Mouse (Mus musculus) 3134 (cell line): ENCODE measurements around the gene Med24.

Experiments
- DNase-seq: peaks from one replicate; pipeline ENCODE4 v3.0.0-alpha.2; 2011; ENCODE audit warnings: low spot score; ENCODE audit not compliant: insufficient read length; ENCODE audit errors: extremely low read depth

The Med24 gene

DNA sequence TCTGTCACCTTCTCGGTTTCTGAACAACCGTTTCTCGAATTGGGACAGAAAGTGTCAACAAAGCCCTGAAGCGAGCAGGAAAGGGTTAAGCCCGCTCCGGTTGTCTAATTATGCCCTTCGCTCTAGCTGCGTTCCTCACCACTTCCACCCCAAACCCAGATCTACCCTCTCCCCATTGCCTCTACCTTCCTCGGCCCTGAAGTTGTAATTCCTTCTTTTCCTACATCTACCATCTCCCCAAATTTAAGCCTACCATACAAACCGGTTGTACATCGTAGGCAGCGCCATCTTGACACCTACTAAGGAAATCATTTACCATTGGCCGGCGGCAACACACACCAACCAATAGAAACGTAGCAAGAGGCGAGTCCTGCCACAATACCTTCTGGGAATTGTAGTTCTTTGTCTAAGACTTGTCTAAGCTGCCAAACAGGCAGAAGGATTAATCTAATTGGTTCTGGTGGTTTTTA is at the start of gene Med24:
TSS of gene Med24 (minus strand) at position 317 of the 470 bp plus-strand sequence.
- DNase-seq: peak; percentile 72

DNA sequence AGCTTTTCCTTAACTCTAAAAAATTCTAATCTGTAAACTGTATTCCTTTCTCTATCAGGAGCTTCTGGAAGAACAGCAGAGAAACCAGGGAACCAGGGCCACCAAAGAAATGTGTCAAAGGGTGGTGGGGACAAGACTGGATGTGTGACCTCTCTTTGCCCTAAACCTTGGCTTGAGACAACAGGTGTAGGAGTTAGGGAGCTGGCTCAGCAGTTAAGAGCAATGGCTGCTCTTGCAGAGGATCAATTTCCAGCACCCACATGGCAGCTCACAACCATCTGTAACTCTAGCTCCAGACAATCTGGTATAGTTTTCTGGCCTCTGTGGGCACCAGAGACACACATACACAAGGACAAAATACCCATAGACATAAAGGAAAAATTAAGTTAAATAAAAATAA is 48.7 kb upstream of the Med24 start:
- DNase-seq: no peak

DNA sequence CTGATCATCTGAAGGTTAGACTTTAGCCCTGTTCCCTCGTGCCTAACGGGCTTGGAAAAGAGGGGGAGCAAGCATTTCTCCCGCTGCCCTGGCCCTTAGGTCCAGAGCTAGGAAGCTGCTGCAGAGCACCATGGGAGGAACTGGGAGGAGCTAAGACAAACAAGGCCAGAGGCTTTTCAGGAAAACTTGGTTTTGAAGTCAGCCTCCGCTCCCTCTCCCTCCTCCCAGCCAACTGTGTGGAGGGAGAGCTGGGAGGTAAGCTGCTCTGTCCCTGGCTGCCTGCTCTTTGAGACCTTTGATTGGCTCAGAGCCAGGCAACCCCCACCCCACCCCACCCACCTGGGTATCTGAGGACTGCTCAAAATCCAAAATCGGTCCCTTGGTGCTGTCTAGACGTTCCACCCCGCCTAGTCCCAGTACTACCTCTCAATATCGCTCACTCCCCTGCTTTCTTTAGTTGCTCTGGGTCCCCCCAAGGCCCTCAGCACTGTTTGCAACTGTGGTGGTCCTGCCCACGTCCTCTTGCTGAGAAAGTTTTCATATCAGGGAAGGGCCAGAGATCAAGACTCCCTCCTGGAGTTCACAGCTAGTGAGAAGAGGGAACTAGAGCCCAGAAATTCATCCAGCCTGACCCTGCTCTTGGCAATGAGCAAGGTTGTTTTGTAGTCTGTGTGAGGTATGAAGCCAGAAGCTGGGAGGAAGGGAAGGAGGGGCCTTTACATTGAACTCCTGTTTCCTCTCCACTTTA is 47.8 kb upstream of the Med24 start:
- DNase-seq: no peak

DNA sequence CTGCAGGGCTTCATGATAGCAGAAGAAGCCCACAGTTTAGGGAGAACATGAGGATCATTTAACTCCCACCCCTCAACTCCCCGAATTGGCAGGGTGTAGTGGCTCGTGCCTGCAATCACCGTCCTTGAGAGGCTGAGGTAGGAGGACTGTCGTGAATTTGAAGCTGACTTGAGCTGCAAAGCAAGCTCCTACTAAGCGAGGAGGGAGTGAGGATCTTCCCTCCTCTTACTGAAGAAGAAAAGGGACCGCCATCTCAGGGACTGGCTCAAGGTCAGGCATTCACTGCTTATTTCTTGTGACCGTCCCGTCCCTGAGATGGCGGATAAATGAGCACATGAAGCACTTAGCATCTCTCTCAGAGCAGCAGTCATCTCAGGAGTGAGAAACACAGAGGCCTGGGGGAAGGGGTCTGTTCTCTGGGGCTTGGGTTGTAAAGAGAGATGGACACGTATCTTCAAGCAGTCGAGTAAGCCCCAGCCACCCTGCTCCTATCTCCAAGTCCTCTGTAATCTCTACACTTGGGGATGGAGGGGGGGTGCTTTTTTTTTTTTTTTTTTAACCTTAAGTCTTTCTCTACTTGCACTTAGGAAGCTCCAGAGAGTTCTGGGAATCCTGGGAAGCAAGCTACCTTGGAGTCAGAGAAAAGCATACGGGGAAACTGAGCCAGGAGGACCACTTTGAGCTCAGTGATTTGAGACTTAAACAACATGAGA is 47.0 kb upstream of the Med24 start:
- DNase-seq: no peak

DNA sequence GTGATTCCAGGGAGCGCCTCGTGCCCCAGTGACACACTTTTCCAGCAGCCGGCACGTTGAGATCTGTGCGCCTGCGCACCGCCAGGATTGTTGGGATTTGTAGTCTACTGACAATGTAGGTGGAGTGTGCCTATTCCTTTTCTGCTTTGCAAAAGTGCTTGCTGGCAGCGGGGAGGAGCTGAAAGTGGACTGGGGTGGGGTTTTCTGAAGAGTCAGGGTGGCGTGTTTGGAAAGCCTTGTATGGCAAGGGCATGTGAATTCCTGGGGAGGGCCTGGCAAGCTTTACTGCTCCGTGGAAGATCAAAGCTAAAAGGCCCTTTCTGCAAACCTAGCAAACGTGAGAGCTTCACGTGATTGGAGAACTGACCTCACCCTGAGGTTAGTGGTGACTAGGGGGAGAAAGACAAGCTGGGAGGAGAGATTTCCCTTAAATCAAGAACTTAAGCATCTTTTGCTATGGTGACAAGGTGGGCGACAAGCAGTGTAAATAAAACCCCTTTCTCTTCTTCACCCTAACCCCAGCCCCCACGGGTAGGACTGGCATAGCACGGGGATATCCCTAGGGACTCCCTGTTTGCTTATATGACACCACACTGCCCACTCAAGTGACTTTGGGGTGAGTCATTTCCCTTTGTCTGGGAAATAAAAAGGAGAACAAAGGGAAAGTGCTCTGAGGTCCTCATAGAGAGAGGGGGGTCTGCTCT is 46.3 kb upstream of the Med24 start:
- DNase-seq: peak; percentile 97

DNA sequence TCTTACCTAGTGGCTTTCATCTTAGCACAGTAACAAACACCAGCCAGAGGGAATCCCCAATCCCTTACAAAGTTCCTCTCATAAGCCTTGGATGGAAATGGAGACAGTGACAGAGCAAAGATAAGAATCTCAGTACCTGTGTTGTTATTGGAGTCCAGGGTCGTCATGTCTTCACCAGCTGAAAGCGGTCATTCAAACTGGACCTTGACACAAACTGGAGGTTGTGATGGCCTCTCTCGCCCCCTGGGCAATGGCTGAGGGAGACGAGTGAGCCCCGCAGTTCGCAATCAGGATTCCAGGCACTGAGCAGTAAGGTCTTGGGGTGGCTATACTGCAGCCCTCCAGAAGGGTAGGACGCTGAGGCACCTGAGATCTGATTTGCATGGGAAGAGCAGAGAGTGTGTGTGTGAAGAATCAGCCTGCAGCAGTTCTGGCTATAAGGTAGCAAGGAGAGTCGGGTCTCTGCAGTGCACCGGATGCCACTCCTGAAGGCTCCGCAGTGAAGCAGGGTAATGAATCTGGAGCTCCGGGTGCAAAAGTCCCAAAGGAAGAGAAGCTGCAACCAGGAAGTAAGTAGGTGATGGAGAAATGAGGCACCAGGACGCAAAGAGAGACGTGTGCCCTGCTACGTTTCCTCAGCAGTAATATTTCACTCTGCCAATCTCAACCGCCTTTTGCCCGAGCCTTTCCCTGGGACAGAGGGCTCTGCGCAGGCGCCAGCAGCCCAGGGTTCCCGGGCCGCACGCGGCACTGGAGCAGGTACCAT is 45.5 kb upstream of the Med24 start, which contains the start of gene Nr1d1:
TSS of gene Nr1d1 (minus strand) at position 752 of the 766 bp plus-strand sequence.
- DNase-seq: no peak

DNA sequence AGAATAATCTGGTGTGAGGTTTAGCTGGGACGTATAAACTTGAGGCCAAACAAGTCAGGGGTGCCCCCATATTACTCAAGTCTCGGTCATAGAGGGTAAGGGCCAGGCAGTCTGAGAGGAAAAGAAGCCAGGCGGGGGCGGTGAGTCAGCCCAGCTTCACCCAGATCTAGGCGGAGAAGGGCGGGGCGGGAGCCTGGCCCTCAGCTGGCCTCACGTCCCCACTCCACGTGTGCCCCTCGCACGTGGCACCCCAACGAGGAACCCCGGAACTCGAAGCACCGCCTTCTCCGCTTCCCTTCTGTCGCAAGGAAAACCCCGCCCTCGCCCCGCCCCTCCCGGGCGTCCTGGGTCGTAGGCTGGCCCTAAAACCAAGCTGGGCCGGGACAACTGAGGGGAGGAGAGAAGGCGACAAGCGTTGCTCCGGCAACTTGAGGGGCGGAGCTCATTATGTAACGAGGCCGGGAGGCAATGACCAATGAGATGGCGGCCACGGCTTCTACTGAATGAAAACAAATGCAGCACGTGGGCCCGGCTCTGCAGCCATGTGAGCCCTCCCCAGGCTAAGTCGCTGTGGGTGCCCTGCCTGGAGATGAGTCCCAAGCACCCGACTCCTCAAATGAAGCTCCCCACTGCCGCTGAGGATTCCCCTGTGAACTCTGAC is 44.5 kb upstream of the Med24 start:
- DNase-seq: peak; percentile 100

DNA sequence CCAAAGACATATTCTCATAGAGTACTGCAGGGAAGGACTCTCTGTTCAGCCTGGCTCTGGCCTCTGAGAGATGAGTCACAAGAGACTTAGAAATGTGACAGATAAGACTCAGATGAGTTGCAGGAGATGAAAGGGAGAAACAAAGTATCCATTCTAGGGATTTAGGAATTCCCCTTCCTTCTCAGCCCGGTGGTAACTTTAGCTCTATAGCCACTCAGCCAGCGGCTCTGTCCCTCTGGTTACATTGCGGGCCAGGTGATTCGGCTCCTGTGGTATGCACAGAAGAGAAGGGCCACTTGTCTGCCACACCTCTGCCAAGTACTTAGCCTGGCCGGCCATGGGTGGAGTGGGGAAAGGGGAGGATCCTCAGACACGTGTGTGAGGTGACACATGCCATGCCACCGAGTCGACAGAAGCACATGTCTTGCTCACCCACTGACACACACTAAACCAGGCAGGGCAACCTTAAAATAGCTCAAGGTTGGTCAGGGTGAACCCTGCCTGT is 43.5 kb upstream of the Med24 start:
- peak; percentile 92 for DNase-seq

DNA sequence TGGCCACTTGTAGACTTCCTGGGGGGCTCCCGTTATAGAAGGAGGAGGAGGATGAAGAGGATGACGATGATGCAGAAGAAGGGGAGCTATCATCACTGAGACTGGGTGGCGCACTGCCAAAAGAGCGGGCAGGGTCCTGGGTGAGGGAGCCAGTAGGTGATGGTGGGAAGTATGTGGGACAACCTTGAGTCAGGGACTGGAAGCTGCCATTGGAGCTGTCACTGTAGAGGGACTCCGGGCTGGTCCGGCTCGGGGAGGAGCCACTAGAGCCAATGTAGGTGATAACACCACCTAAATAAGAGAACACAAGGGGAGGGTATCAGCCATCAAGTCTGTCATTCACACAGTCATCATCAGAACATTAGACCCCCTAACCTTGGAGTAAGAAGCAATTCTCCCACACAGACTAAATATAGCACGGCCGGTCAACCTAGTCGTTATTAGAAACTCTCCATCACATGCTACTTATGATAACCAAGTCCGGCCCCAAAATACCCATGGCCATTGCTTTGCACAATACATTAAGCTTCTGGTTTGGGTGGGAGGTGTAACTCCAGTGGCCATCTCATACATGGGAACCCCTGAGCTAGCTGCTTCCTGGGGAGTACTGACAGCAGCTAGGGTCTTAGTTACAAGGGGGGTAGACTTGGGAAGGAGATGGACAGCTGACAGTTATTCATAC is 42.8 kb upstream of the Med24 start:
- no peak for DNase-seq

DNA sequence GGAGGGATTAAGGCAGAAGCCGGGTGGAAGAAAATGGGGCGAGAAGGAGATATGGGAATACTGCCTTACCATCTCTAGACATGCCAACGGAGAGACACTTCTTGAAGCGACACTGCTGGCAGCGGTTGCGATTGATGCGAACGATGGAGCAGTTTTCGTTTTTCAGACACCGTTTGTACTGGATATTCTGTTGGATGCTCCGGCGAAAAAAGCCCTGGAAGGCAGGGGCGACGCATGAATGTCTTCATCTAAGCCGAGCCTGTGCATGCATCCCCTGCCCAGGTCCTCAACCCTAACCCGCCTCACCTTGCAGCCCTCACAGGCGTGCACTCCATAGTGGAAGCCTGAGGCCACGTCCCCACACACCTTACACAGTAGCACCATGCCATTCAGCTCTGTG is 41.9 kb upstream of the Med24 start:
- DNase-seq: no peak

DNA sequence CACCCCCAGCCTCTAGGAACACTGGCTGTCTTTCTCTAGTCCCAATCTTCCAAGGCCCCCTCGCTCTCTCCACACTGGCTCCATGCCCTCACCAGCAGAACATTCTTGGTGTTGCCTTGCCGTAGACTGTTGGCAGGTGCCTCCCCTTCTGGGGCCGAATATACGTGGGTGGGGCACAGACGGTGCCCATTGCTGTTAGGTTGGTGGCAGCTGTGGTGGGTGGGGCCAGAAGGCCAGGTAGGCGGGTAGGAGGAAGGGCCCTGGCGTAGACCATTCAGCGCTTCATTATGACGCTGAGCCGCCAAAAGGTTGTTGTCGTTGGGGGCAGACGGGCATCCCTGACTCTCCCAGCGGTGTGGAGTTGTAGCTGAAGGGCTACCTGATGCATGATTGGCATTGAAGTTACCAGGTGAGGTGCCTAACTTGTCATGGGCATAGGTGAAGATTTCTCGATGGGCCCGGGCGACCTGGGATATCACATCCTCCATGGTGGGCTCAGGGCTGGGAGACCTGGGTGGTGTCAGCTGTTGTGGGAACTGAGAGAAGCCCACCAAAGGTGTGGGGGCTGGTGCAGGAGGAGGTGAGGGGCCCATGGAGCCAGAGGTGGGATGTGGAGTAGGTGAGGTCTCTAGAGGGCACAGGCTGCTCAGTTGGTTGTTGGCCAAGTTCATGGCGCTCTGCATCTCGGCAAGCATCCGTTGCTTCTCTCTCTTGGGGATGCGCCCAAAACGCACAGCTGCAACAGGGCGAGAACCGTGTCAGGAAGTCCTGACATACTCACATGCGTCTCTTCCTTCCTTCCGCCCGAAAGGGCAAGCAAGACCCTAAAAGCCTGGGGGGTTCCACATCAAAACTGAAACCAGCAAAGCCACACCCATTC is 41.1 kb upstream of the Med24 start:
- DNase-seq: no peak

DNA sequence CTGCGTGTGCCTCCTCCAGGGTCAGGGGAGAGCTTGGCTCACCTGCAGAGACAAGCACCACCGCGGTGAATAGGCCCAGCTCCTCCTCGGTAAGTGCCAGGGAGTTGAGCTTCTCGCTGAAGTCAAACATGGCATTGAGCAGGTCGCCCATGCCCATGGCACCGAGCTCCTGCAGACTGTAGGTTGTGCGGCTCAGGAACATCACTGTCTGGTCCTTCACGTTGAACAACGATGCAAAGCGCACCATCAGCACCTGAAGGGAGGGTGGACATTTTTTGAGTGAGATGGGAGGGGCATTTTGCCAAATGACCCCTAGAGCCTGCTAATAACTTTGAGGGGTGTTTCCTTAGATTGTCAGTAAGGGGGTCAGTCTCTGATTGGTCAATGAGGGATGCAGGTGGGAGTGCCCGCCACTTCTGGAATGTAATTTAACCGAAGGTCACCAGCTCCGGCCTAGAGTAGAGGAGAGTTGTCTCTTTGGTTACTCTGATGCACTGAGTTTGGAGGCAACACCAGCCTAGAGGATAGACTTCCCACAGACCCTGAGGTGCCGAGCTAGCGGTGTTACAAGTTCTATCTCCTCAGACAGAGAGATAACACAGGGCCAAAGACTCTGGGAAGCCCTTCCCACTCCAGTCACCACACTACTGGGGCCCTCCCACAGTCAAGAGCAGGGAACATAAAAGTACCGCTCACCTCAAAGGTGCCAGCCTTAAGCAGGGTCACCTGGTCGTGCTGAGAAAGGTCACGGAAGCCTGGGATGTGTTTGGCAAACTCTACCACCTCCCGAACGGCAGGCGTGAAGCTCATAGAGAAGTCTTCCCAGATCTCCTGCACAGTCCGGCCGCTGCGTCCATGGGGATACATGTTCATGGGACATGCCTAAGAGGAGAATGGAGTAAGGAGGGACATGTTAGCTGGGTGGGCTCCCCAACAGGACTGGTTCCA is 40.0 kb upstream of the Med24 start:
- DNase-seq: no peak

DNA sequence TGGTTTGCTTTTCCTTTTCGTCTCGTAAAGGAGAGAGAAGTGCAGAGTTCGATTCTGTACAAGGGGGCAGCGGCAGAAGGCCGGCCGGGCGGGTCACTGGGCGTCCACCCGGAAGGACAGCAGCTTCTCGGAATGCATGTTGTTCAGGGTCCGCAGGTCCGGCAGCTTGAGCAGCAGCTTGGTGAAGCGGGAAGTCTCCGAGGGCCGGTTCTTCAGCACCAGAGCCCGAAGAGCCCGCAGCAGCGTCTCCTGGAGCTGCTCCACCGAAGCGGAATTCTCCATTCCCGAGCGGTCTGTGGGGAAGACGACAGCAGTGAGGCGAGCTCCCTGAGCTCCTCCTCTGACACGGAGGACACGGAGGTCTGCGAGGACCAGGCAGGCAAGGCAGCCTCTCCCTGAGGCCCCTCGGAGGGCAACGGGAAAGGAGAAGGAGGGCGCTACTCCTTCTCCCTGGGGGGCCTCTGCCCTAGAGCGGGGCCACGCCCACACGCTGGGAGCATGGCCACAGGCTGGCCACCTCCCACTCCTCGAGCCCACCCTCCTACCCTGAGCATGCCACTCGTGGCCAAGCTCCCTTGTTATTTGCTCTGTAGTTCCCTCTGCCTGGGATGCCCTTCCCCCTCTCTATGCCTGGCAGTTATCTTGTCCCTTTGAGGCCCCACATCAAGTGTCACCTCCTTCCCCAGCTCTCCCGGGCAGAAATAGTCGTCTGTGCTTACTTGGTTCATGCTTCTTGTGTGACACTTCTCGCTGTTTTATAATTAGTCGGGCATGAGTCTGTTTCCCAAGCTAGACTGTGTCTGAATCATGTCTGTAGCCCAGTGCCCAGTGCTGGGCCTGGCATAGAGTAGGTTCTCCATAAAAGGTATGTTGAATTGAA is 39.1 kb upstream of the Med24 start:
- DNase-seq: no peak

DNA sequence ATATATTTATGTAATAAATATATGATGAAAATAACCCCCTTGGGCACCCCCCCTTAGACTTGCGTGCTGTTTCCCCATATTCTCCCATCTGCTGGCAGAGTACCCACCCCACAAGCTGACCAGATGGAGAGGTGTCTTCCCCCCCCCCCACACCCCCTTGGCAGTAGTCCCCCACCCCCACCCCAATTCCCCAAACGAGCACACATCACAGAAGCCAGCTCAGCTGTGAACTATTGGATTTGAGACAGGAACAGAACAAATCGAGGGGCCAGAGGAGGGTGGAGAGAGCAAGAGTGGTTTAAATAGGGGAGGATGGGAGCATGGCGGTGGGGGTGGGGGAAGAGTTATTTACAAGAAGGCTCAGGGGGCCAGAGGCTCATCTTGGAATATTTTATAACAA is 38.5 kb upstream of the Med24 start:
- no peak for DNase-seq

DNA sequence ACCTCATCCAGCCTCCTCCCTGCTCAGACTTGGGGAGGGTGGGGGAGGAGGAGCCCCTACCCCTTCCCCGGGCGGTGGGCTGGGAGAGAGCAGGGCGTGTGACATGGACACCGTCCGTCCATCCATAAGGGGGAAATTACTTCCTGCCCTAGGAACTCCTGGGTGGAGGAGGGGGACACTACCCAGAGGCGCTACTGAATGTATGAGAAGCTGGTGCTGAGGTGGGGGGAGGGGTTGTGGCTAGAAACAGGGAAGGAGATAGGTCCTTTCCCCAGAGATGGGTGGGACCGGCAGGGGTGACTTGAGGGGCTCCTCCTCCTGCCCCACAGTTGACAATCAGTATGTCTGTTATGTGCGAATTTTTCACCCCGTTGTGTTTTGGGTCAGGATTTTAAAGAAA is 38.0 kb upstream of the Med24 start:
- DNase-seq: no peak

DNA sequence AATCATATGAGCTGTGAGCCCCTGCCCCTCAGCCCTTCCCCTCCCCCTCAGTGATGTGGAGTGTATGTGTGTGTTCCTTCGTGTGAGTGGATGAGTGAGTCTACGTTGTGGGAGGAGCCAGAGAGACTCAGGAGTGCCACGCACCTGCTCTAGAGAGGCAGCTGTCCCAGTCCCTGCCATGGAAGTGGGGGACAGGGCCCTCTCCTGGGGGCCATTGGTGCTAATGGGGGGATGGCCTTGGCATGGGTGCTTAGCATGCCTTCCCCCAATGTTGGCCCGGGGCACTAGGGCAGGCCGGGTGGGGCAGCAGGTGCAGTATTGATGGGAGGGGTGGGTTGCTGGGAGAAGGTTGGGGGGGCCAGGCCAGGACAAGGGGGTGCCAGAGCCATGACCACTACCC is 37.6 kb upstream of the Med24 start:
- no peak for DNase-seq
